Mouse (Mus musculus) midbrain, embryonic 12.5 days (tissue): ENCODE measurements at regions not wholly inside any gene's neighbourhood (a gene's known extent, or its start where the extent isn't known, plus 50 kb on each side); places are given as distances from the start of the nearest gene placed in this dataset.

Source experiments
- ATAC-seq: fragments of 200-750 bp; cut with Nextera tagmentation; 2 replicates; pipeline ENCODE4 v1.8.0; 2017; ENCODE audit warnings: low read depth, moderate TSS enrichment, moderate library complexity; ENCODE audit not compliant: low FRiP score
- H3K27ac ChIP-seq: fragments of 300-500 bp; sonication (generic); replicated peaks from 2 replicates; pipeline ENCODE4 v1.5.1; 2016; ENCODE audit warnings: mild to moderate bottlenecking
- H3K27me3 ChIP-seq: fragments of 300-500 bp; sonication (generic); 2 replicates; pipeline ENCODE4 v1.6.1; 2016; ENCODE audit warnings: mild to moderate bottlenecking
- H3K36me3 ChIP-seq: fragments of 300-500 bp; sonication (generic); 2 replicates; pipeline ENCODE4 v1.6.1; 2016
- H3K4me1 ChIP-seq: fragments of 300-500 bp; sonication (generic); 2 replicates; pipeline ENCODE4 v1.6.1; 2016
- H3K4me2 ChIP-seq: fragments of 300-500 bp; sonication (generic); replicated peaks from 2 replicates; pipeline ENCODE4 v1.6.1; 2016; ENCODE audit warnings: mild to moderate bottlenecking, moderate library complexity
- H3K4me3 ChIP-seq: fragments of 300-500 bp; sonication (generic); 2 replicates; pipeline ENCODE4 v1.5.1; 2016; ENCODE audit warnings: mild to moderate bottlenecking
- H3K9ac ChIP-seq: fragments of 300-500 bp; sonication (generic); replicated peaks from 2 replicates; pipeline ENCODE4 v1.6.1; 2016; ENCODE audit warnings: mild to moderate bottlenecking, moderate library complexity
- H3K9me3 ChIP-seq: fragments of 300-500 bp; sonication (generic); 2 replicates; pipeline ENCODE4 v1.6.1; 2016; ENCODE audit warnings: mild to moderate bottlenecking
- WGBS: fragments of 180-500 bp; shearing (Covaris S2); methylation state at CpG from one replicate; pipeline ENCODE4 v1.1.7; 2016; 5-methylcytosine and 5-hydroxymethylcytosine counted together

DNA sequence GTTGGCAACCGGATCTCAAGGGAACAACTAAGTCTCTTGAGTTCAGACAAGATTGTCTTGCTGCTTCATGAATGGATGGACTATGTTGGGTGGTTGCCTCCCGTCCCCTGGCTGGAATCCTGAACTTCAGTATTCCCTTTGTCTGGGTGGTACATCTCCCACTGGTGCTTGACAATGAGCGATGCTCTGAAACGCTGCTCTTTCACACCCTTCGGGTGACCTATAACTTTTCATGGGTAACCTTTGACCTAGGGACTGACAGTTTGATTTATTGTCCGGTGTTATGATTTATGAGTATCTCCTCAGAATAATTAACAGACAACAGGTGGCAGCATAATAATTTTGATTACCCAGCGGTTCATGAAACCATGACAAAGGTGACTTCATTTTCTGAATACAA is 478.3 kb downstream of the Nr2f2 start:
- H3K4me1 ChIP-seq, result peaks cover 19% of the 10 kb centered on the region; the same call in 1 of the 2 replicates
- 73% methylated on average over 7 of the region's 7 CpGs for WGBS
- no peaks in the 10 kb centered on the region for H3K9me3 ChIP-seq
- no peak overlapping the region for H3K9ac ChIP-seq
- no peak overlapping the region for H3K27ac ChIP-seq
- H3K4me2 ChIP-seq, result no peak overlapping the region
- no peaks in the 10 kb centered on the region for H3K27me3 ChIP-seq
- H3K36me3 ChIP-seq, result no peaks in the 10 kb centered on the region
- no peak overlapping the region for H3K4me3 ChIP-seq
- ATAC-seq, result no peak

DNA sequence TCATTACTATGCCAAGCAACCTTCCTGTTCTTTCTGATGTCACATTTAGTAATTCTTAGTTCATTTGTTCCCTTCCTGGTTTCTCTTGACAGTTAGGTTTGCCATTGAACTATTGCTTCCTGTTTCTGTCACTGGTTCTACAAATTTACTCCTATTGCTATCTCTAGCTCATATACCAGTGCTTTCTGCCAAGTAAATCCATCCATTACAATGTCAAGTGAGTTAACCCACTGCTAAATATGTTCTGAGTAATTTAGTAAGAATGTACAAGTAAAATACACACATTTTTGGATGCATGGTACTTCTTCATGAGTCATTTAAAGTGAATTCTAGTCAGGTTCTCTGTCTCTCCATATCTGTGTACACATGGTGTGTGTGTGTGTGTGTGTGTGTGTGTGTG is 489.5 kb downstream of the Nr2f2 start:
- Histone ChIP-seq H3K27ac (no peak overlapping the region), H3K9ac (no peak overlapping the region), H3K9me3 (peaks cover 5% of the 10 kb centered on the region; the same call in 1 of the 2 replicates), H3K4me3 (no peak overlapping the region), H3K27me3 (no peaks in the 10 kb centered on the region), H3K4me2 (no peak overlapping the region), H3K36me3 (no peaks in the 10 kb centered on the region), H3K4me1 (no peaks in the 10 kb centered on the region)
- no peak for ATAC-seq

DNA sequence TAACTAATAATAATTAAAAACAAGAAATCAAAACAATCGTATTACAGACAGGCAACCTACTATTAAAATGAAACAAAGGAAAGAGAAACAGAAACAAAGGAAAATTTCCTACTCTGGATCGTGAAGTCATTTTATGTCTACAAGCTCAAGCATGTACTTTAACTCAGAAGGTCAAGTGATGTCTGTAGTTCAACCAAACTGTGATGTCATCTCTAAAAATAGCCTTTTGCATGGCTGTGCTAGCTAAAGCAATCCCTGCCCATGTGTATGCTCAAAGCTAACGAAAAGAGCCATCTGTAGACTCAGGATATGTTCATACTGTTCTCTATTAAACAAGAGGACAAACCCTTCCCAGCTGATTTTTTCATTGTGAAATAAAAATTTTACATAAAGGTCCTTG is 500.7 kb downstream of the Nr2f2 start:
- Histone ChIP-seq H3K9me3 (no peaks in the 10 kb centered on the region), H3K36me3 (no peaks in the 10 kb centered on the region), H3K27ac (no peak overlapping the region), H3K9ac (no peak overlapping the region), H3K4me3 (no peak overlapping the region), H3K4me1 (no peaks in the 10 kb centered on the region), H3K27me3 (no peaks in the 10 kb centered on the region), H3K4me2 (no peak overlapping the region)
- 93% methylated on average over 3 of the region's 3 CpGs for WGBS
- no peak for ATAC-seq

DNA sequence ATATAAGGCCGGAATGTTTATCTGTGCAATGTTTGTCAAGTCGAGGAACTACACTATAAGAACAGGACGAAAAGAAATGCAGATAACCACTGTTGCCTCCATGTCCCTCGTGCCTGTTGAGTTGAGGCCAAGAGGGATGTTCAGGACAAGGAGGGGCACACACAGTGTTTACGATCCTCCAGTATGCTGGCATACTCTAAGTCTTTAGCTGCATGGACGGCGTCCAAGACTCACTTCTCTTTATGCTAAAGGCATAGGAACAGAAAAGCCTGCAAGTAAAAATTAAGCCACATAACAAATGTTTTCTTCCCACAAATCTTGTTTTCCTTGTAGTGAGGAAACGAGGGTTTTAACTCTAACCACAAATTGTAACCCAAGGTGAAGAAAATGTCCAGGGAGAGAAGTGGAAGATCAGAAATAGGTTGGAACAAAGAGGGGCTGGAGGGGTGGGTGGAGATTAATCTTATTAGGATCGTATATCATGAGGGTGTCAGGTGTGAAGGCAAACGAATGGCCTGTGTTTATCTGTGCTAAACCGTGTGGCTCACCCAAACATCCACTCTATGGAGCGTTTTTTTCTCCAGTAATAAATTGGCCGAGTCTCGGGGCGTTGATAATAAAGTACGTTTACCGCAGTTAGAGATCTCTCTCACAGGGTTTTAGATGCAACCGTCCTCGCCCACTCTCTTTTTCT is 521.8 kb downstream of the Nr2f2 start:
- 0 out of 2 replicates have a peak, but pooled peaks cover 2% of the 10 kb centered on the region for H3K27me3 ChIP-seq
- WGBS, result 84% methylated on average over 19 of the region's 19 CpGs
- no peak overlapping the region for H3K27ac ChIP-seq
- H3K9me3 ChIP-seq, result no peaks in the 10 kb centered on the region
- H3K36me3 ChIP-seq, result no peaks in the 10 kb centered on the region
- no peaks in the 10 kb centered on the region for H3K4me1 ChIP-seq
- no peak overlapping the region for H3K4me3 ChIP-seq
- H3K9ac ChIP-seq, result no peak overlapping the region
- H3K4me2 ChIP-seq, result no peak overlapping the region
- ATAC-seq, result no peak

DNA sequence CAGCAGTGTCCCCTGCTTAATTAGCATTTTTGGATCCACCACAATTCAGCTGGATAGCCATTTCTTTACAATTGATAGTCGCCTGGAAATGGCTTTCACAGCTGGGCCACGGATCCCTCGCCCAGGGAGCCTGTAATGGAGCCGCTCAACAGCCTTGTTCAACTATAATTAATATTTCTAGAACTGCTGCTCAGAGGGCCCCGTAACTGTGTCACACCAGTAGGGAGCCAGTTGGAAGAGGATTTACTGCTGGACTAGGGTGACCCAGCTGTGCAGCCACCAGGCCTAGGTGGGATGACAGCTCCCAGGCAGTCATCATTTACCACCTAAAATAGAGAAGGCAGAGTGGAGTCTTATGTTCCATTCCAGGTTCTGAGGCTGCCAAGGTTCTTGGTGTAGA is 529.2 kb downstream of the Nr2f2 start:
- H3K9me3 ChIP-seq, result no peaks in the 10 kb centered on the region
- H3K9ac ChIP-seq, result no peak overlapping the region
- no peaks in the 10 kb centered on the region for H3K36me3 ChIP-seq
- H3K27ac ChIP-seq, result no peak overlapping the region
- WGBS, result 82% methylated on average over 5 of the region's 5 CpGs
- no peak overlapping the region for H3K4me2 ChIP-seq
- H3K27me3 ChIP-seq, result no peaks in the 10 kb centered on the region
- H3K4me1 ChIP-seq, result no peaks in the 10 kb centered on the region
- no peak for ATAC-seq
- no peak overlapping the region for H3K4me3 ChIP-seq

DNA sequence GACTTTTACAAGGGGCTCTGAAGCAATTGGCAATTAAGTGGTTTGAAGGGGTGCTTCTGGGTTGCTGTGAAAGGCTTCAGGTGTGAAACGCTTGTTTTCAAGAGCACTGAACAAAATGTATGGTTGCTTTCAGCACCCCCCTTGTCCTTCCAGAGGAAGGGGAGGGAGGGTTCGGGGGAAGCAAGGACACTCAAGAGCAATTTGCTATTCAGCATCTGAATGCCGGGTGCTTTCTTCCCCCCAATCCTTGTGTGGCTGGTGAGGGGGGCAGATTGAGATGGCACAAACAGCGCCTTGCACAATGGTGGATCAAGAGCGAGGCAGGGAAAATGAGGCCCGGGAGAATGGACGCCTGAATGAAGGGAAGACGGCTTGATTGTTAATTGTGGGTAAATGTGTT is 539.3 kb downstream of the Nr2f2 start:
- H3K27me3 ChIP-seq, result no peaks in the 10 kb centered on the region
- H3K4me1 ChIP-seq, result peaks cover 13% of the 10 kb centered on the region; the same call in 1 of the 2 replicates
- H3K27ac ChIP-seq, result no peak overlapping the region
- 0 out of 2 replicates have a peak, but pooled peaks have one; percentile 41 for ATAC-seq
- H3K9me3 ChIP-seq, result no peaks in the 10 kb centered on the region
- no peaks in the 10 kb centered on the region for H3K36me3 ChIP-seq
- no peak overlapping the region for H3K4me3 ChIP-seq
- H3K4me2 ChIP-seq, result no peak overlapping the region
- 49% methylated on average over 8 of the region's 8 CpGs for WGBS
- no peak overlapping the region for H3K9ac ChIP-seq

DNA sequence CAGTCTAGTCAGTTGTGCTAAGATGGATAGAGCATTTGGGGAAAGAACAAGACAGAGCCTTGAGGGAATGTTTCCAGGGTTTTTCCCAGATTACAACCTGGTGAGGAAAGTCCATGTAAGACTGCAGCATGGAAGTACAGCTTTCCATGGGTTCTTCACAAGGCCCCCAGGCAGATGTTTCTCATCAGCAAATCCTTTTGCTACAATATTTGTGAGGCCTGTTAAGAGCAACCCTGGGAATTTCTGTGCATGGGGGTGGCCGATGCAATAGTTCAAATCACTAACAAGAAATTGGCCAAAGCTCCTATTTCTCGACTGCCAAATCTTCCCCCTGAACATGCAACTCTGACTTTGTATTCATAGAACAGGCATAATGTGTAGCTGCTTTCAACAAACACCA is 546.0 kb downstream of the Nr2f2 start:
- Histone ChIP-seq H3K4me1 (no peaks in the 10 kb centered on the region), H3K9me3 (no peaks in the 10 kb centered on the region), H3K4me2 (no peak overlapping the region), H3K9ac (no peak overlapping the region), H3K27ac (no peak overlapping the region), H3K4me3 (no peak overlapping the region), H3K36me3 (no peaks in the 10 kb centered on the region), H3K27me3 (no peaks in the 10 kb centered on the region)
- 92% methylated on average over 2 of the region's 2 CpGs for WGBS
- ATAC-seq, result no peak

DNA sequence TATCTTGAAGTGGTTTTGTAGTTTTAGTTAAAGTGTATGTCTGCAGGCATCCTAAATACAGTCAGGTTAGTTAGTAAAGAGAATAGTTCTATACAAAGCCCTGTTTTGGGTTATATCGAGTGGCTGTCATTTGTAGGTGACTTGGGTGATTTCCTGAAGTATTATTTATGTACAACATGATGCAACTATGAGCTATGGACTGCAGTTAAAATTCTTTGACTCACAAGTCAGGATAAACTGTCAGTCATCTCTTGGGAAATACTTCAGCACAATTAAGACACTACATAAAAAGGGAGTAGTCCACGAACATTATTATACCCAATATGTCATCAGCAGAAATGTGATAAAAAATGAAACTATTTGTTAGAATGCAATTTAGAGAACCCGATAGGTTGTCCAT is 554.2 kb downstream of the Nr2f2 start:
- ATAC-seq, result no peak
- no peak overlapping the region for H3K4me2 ChIP-seq
- no peak overlapping the region for H3K27ac ChIP-seq
- H3K9me3 ChIP-seq, result no peaks in the 10 kb centered on the region
- peaks cover 8% of the 10 kb centered on the region; the same call in 1 of the 2 replicates for H3K4me1 ChIP-seq
- WGBS, result 71% methylated on average over 3 of the region's 3 CpGs
- H3K9ac ChIP-seq, result no peak overlapping the region
- no peak overlapping the region for H3K4me3 ChIP-seq
- H3K36me3 ChIP-seq, result no peaks in the 10 kb centered on the region
- no peaks in the 10 kb centered on the region; the same call in 1 of the 2 replicates for H3K27me3 ChIP-seq

DNA sequence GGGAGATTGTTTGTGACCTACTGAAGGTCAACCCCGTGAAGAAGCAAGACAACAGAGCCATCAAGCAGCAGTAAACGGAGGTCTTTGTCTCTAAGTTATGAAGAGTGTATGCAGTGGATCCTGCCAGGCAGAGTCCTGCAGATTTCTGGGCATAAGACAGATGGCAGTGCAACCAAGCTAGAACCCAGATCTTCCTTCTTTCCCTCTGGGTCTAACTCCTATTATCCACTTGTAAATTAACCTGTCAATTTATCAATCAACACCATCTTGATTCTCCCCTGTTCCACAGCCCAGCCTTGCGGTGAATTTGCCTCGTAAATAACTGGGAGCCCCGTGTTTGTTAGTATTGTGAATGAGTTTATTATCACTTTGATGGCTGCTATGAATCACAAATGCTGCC is 555.7 kb downstream of the Nr2f2 start:
- Histone ChIP-seq H3K9me3 (no peaks in the 10 kb centered on the region), H3K9ac (no peak overlapping the region), H3K27me3 (no peaks in the 10 kb centered on the region; the same call in 1 of the 2 replicates), H3K4me2 (no peak overlapping the region), H3K27ac (no peak overlapping the region), H3K36me3 (no peaks in the 10 kb centered on the region), H3K4me1 (peaks cover 8% of the 10 kb centered on the region; the same call in 1 of the 2 replicates), H3K4me3 (no peak overlapping the region)
- ATAC-seq, result peak; percentile 71; the same call in 1 of the 2 replicates
- WGBS, result 19% methylated on average over 5 of the region's 5 CpGs

DNA sequence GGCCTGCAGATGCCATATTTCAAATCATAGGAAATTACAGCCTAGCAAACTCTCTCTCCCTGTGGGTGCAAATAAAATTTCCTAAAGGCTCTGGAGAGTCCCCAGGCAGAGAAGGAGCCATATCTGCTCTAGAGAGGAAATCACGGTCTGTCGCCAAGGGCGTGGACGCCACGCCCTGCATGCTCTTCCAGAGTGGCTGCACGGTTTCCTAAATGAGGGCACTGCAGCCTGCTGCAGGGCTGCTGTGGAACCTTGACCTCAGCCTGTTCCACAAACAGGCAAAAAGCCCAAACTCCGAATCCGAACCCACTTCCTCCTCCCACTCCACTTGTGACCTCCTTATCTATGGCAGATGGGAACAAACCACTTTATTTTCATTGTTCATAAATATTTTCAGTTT is 559.3 kb downstream of the Nr2f2 start:
- Histone ChIP-seq H3K4me2 (no peak overlapping the region), H3K36me3 (no peaks in the 10 kb centered on the region), H3K4me3 (no peak overlapping the region), H3K9me3 (no peaks in the 10 kb centered on the region), H3K27ac (no peak overlapping the region), H3K9ac (no peak overlapping the region), H3K4me1 (no peaks in the 10 kb centered on the region), H3K27me3 (no peaks in the 10 kb centered on the region; the same call in 1 of the 2 replicates)
- no peak for ATAC-seq
- 61% methylated on average over 8 of the region's 8 CpGs for WGBS

DNA sequence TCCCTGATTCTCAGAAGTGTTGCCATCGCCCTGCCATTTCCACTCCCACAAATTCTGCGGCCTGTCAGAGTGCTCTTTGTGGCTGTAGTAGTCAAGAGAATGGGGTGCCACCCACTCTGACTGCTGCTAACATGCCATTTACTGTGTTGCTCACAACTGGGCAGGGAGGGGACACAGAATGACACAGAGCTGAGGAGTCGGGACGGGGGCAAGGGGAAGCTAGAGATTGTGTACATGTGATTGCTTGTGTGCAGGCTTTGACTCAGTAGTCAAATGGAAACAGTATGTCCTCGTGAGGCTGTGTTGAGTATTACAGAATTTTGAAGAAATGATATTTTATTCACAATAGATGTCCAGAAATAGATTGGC is 595.6 kb downstream of the Nr2f2 start:
- no peak overlapping the region for H3K27ac ChIP-seq
- peak; percentile 57 for ATAC-seq
- WGBS, result 58% methylated on average over 5 of the region's 5 CpGs
- no peak overlapping the region for H3K4me3 ChIP-seq
- peak overlapping the region; percentile 45; the same call in 1 of the 2 replicates for H3K4me2 ChIP-seq
- H3K27me3 ChIP-seq, result peaks cover 53% of the 10 kb centered on the region
- H3K4me1 ChIP-seq, result peaks cover 9% of the 10 kb centered on the region; the same call in 1 of the 2 replicates
- no peaks in the 10 kb centered on the region for H3K36me3 ChIP-seq
- no peaks in the 10 kb centered on the region for H3K9me3 ChIP-seq
- no peak overlapping the region for H3K9ac ChIP-seq

DNA sequence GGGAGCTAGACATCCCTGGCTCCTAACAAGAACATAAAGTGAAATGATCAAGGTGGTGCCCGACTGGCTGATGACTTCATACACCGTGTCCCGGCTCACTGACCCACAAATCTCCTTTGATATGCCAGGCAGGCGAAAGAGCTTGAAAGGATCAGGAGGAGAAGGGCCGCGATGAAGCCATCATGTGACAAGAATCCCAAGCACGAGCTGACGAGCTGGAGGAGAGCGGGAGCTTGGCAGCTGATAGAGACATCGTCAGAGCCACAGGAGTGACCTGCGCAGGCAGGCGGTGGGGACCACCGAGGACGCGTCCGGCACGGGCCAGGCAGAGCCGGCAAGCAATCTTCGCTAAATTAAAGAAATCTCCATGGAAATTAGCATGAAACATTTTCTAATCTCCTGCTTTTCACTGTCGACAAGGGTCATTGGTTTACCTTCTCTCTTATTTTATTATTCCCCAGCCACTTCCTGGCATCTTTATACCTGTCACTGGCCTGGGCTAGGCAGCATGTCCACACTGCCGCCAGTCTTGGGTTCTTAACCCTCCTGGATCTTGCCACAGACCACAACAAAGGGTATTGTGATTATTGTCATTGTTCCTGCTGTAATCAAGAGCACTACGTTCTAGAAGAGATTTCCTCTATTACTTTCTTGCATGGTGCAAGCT is 596.1 kb downstream of the Nr2f2 start:
- WGBS, result 28% methylated on average over 22 of the region's 22 CpGs
- H3K9me3 ChIP-seq, result no peaks in the 10 kb centered on the region
- peak overlapping the region; percentile 45 for H3K4me2 ChIP-seq
- H3K4me1 ChIP-seq, result peaks cover 9% of the 10 kb centered on the region; the same call in 1 of the 2 replicates
- H3K27me3 ChIP-seq, result peaks cover 59% of the 10 kb centered on the region
- no peaks in the 10 kb centered on the region for H3K36me3 ChIP-seq
- peak; percentile 92 for ATAC-seq
- H3K27ac ChIP-seq, result no peak overlapping the region
- H3K9ac ChIP-seq, result no peak overlapping the region
- H3K4me3 ChIP-seq, result peak overlapping the region; percentile 17; the same call in 1 of the 2 replicates
